Mouse (Mus musculus) bone marrow, adult 2 months (tissue): ENCODE data around the gene Chn2.
"Not testable (repeated sequence)": the region's sequence is repeated elsewhere in the genome, so short reads cannot be mapped to it uniquely, and the experiment has no call there.

Source experiments
- CTCF ChIP-seq: fragments of 200-500 bp; IDR thresholded peaks from 2 replicates; pipeline ENCODE4 v1.5.1; 2011; ENCODE audit warnings: low read length, control low read depth; ENCODE audit not compliant: control insufficient read depth, insufficient read depth
- POLR2A ChIP-seq: fragments of 200-500 bp; IDR thresholded peaks from 2 replicates; pipeline ENCODE4 v1.6.1; 2011; ENCODE audit warnings: low read depth, mild to moderate bottlenecking, control low read depth, low read length, borderline replicate concordance; ENCODE audit not compliant: control insufficient read depth

GRCm38 (mm10) chr6:54177081-54177480 is 137.7 kb downstream of the Chn2 start:
- TF ChIP-seq CTCF, POLR2A: not testable (repeated sequence)
